Mouse (Mus musculus) intestine, postnatal 0 days (tissue): ENCODE results near the gene Slc2a4. TPM values are rescaled to one million over a fixed set of nuclear protein-coding genes. Genes with fewer than 3 reads are reported as not detected.
"Not testable (repeated sequence)": the region's sequence is repeated elsewhere in the genome, so short reads cannot be mapped to it uniquely, and the experiment has no call there.

ENCODE experiments used
- ATAC-seq: fragments of 200-750 bp; cut with Nextera tagmentation; 2 replicates; pipeline ENCODE4 v1.8.0; 2017; ENCODE audit warnings: mild to moderate bottlenecking, moderate TSS enrichment, moderate library complexity
- H3K27ac ChIP-seq: fragments of 300-500 bp; sonication (generic); 2 replicates; pipeline ENCODE4 v1.5.1; 2014; ENCODE audit warnings: mild to moderate bottlenecking, low read depth, low read length, moderate library complexity
- H3K27me3 ChIP-seq: fragments of 300-500 bp; sonication (generic); replicated peaks from 2 replicates; pipeline ENCODE4 v1.6.1; 2014; ENCODE audit warnings: low read length, mixed read lengths; ENCODE audit not compliant: control insufficient read depth, insufficient read depth
- H3K36me3 ChIP-seq: fragments of 300-500 bp; sonication (generic); 2 replicates; pipeline ENCODE4 v1.6.1; 2014; ENCODE audit warnings: mild to moderate bottlenecking, moderate library complexity; ENCODE audit not compliant: control insufficient read depth, insufficient read depth
- H3K4me1 ChIP-seq: fragments of 300-500 bp; sonication (generic); replicated peaks from 2 replicates; pipeline ENCODE4 v1.6.1; 2014; ENCODE audit warnings: antibody characterized with exemption, low read length, mixed read lengths; ENCODE audit not compliant: control insufficient read depth, insufficient read depth
- H3K4me2 ChIP-seq: fragments of 300-500 bp; sonication (generic); replicated peaks from 2 replicates; pipeline ENCODE4 v1.6.1; 2014; ENCODE audit warnings: low read depth, mild to moderate bottlenecking, moderate library complexity
- H3K4me3 ChIP-seq: fragments of 300-500 bp; sonication (generic); 2 replicates; pipeline ENCODE4 v1.5.1; 2014; ENCODE audit warnings: low read depth, low read length
- H3K9ac ChIP-seq: fragments of 300-500 bp; sonication (generic); 2 replicates; pipeline ENCODE4 v1.6.1; 2014; ENCODE audit warnings: mild to moderate bottlenecking, low read depth, low read length
- H3K9me3 ChIP-seq: fragments of 300-500 bp; sonication (generic); 2 replicates; pipeline ENCODE4 v1.6.1; 2016; ENCODE audit warnings: mixed run types; ENCODE audit not compliant: control insufficient read depth
- CTCF ChIP-seq: sonication (generic); IDR thresholded peaks from 2 replicates; pipeline ENCODE4 v1.5.1; 2016; ENCODE audit warnings: low read depth, mild to moderate bottlenecking, control low read depth, antibody characterized with exemption, moderate library complexity
- WGBS: fragments of 180-500 bp; shearing (Covaris S2); extraction: QIAGEN DNeasy Blood & Tissue Kit; methylation state at CpG from one replicate; pipeline ENCODE4 v1.1.7; 2014; 5-methylcytosine and 5-hydroxymethylcytosine counted together
- polyA plus RNA-seq: library from polyadenylated mRNA; unstranded; fragments of >200 nt; fragmentation: Nextera tagmentation; extraction: Ambion mirVana; gene quantifications from 2 replicates; pipeline ENCODE4 v1.2.1, GENCODE M21; 2015

Gene Slc2a4
- polyA plus RNA-seq, 1 experiment from 2014 or later: 18.3 TPM

- H3K4me2 ChIP-seq, H3K27me3 ChIP-seq, H3K9me3 ChIP-seq, H3K27ac ChIP-seq, H3K4me3 ChIP-seq, H3K36me3 ChIP-seq, H3K4me1 ChIP-seq, H3K9ac ChIP-seq: not testable (repeated sequence)
- WGBS: 71% methylated on average over 3 of the region's 4 CpGs
- TF ChIP-seq CTCF: peak; percentile 26
- ATAC-seq: peak; percentile 44
Observed at GRCm38 (mm10) chr11:69955618-69956017, 7.6 kb upstream of the Slc2a4 start.

GRCm38 (mm10) chr11:69953267-69953915 is 5.4 kb upstream of the Slc2a4 start:
- Histone ChIP-seq H3K4me3 (no peak overlapping the region), H3K9ac (no peak overlapping the region), H3K27ac (no peak overlapping the region), H3K36me3 (no peaks in the 10 kb centered on the region), H3K4me2 (peak overlapping the region; percentile 6), H3K27me3 (no peaks in the 10 kb centered on the region), H3K9me3 (no peaks in the 10 kb centered on the region), H3K4me1 (peaks cover 5% of the 10 kb centered on the region)
- no peak for TF ChIP-seq CTCF
- ATAC-seq: peak; percentile 37; the same call in 1 of the 2 replicates
- WGBS: 22% methylated on average over 11 of the region's 11 CpGs

DNA sequence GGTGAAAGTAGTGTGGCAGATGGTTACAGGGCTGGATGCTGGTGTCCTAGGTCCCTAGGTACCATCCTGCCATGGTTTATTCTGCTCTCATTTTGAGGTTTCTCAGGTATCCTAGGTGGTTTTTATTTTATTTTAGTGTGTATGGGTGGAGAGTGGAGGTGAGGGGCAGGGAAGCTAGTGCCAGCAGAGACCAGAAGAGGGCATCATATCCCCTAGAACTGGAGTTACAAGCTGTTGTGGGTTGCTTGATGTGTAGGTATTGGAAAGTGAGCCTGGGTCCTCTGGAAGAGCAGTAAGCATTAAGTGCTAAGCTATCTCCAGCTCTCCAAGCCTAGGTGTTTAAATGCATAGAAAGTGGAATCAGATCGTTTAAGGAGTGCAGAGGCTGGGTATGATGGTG is 4.3 kb upstream of the Slc2a4 start:
- H3K9ac ChIP-seq: no peak overlapping the region

GRCm38 (mm10) chr11:69950807-69951459 is 2.9 kb upstream of the Slc2a4 start:
- Histone ChIP-seq H3K4me2 (no peak overlapping the region), H3K27me3 (no peaks in the 10 kb centered on the region), H3K9me3 (no peaks in the 10 kb centered on the region), H3K4me3 (no peak overlapping the region), H3K27ac (no peak overlapping the region), H3K36me3 (no peaks in the 10 kb centered on the region), H3K4me1 (peaks cover 10% of the 10 kb centered on the region), H3K9ac (no peak overlapping the region)
- 45% methylated on average over 4 of the region's 4 CpGs for WGBS
- no peak for ATAC-seq
- TF ChIP-seq CTCF: peak; percentile 61

More for the DNA sequence above, 4.3 kb upstream of the Slc2a4 start:
- Histone ChIP-seq H3K36me3 (no peaks in the 10 kb centered on the region), H3K4me2 (no peak overlapping the region), H3K9me3 (no peaks in the 10 kb centered on the region), H3K4me3 (no peak overlapping the region), H3K27ac (no peak overlapping the region), H3K4me1 (peaks cover 10% of the 10 kb centered on the region), H3K27me3 (no peaks in the 10 kb centered on the region)
- ATAC-seq: no peak
- WGBS: 36% methylated on average over 1 of the region's 1 CpGs
- peak; percentile 68 for TF ChIP-seq CTCF

DNA sequence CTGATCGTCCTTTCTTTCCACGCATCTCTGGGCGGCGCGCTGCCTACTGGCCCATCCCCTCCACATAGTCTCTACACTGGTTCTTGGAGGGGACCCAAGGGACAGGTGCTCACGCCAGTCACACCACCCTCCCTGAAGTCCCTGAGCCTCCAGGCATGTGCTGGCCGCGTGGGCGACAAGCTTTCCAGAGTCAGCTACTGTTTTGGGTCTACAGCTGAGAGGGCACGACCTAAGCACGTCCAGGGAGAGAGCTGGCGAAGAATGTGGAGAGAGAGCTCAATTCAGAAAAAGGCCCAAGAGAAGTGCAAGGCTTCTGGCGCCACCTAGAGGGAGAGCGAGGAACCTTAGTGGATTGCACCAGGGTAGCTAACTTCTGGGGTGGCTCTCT is 769 bp upstream of the Slc2a4 start:
- Histone ChIP-seq H3K4me3 (peak overlapping the region; percentile 47), H3K27ac (no peak overlapping the region), H3K4me2 (peak overlapping the region; percentile 74), H3K27me3 (no peaks in the 10 kb centered on the region), H3K9me3 (no peaks in the 10 kb centered on the region), H3K9ac (peak overlapping the region; percentile 18; the same call in 1 of the 2 replicates), H3K36me3 (no peaks in the 10 kb centered on the region), H3K4me1 (peaks cover 10% of the 10 kb centered on the region)
- TF ChIP-seq CTCF: peak; percentile 97
- under 1% methylated on average over 14 of the region's 14 CpGs for WGBS
- peak; percentile 39; the same call in 1 of the 2 replicates for ATAC-seq

DNA sequence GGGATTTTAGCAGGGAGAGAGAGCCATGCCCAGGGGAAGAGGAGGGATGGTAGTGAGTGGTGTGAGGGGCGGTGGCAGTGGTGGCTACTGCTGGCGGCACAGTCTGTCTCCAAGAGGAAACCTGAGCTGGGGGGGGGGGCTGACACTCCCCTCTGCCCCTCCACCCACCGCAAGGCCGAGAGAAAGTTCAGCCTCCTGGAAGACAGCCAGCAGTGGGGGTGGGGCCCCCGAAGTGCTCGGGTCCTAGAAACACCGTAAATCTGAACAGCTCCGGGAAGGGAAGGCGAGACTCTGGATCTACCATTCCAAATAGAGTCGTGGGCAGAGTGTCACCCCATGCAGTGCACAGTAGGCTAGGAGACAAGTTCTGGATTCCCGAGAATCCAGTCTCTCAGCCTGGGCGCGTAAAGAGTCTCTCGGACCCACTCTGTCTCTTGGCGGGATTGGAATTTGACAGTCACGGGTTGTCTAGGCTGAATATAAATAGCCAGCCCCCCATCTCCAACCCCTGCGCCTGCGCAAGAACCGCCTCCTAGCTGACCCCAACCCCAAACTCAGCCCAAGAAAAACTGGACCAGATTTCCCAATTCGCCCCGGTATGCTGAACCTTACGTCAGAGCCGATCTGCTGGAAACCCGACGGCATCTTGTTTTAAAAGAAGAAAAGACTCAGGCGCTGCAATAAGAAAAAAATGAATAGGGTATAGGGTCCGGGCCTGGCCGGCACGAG is 487 bp downstream of the Slc2a4 start:
- WGBS: 8% methylated on average over 29 of the region's 29 CpGs

More for the DNA sequence above, 487 bp downstream of the Slc2a4 start:
- H3K4me3 ChIP-seq: peak overlapping the region; percentile 47
- H3K27me3 ChIP-seq: no peaks in the 10 kb centered on the region
- peaks cover 10% of the 10 kb centered on the region for H3K4me1 ChIP-seq
- no peak for TF ChIP-seq CTCF
- peak overlapping the region; percentile 50 for H3K27ac ChIP-seq
- no peaks in the 10 kb centered on the region for H3K36me3 ChIP-seq
- peak overlapping the region; percentile 74 for H3K4me2 ChIP-seq
- H3K9me3 ChIP-seq: no peaks in the 10 kb centered on the region
- peak overlapping the region; percentile 35; the same call in 1 of the 2 replicates for H3K9ac ChIP-seq
- 0 out of 2 replicates have a peak, but pooled peaks have one; percentile 13 for ATAC-seq
